ENCODE assay signal across 8 mouse cellular contexts in genomic region chr13:64100186-64100585, GRCm38 (mm10). TPM values are rescaled to one million over a fixed set of nuclear protein-coding genes. Genes with fewer than 3 reads are reported as not detected.
DNase-seq lines count a peak whose midpoint lies in the region; ATAC-seq and TF ChIP-seq lines count a peak whose summit lies in the region.
"Had no signal": no experiment of that assay in that cellular context is flagged by ENCODE, and none has a peak within 500 bp of the region (broad histone marks: within the 10 kb centered on the region; RNA-seq: fewer than 3 reads in every experiment).

No protein-coding gene starts in this region.

- in situ Hi-C loops in CH12.LX (cut with MboI; ENCODE audit: low pct_ligation_motif_present, low pct_unique_long_range_greater_than_20kb, low sequenced_read_pairs): no loop called here

- TF ChIP-seq RAD21 in CH12.LX (IDR thresholded peaks at IDR 0.05; ENCODE audit: low read depth, low read length): peak; percentile 34

- no peaks in the 10 kb centered on the region for H3K9me3 ChIP-seq in CH12.LX (replicated peaks; ENCODE audit: low read length)

- no peaks in the 10 kb centered on the region for H3K4me1 ChIP-seq in kidney, adult 2 months (ENCODE audit: control insufficient read depth, insufficient read depth, low read length)
- H3K4me1 ChIP-seq in CH12.LX (ENCODE audit: control insufficient read depth in 1 of 2, insufficient read depth in 2 of 2): no peaks in the 10 kb centered on the region

- peak; percentile 48 for TF ChIP-seq CTCF in kidney, adult 2 months (conservative IDR thresholded peaks at IDR 0.05; ENCODE audit: insufficient read depth, insufficient read length, low read depth, low read length)
- TF ChIP-seq CTCF in CH12.LX (conservative IDR thresholded peaks at IDR 0.05 in 1 of 2, IDR thresholded peaks at IDR 0.05 in 1 of 2; ENCODE audit: low read depth in 2 of 2, low read length in 2 of 2): peak; percentile 69 to 92

- H3K4me3 ChIP-seq in kidney, adult 2 months (ENCODE audit: insufficient read depth, low read depth, low read length): no peak overlapping the region
- no peak overlapping the region for H3K4me3 ChIP-seq in CH12.LX (replicated peaks in 1 of 3; ENCODE audit: low read depth in 2 of 3, low read length in 2 of 3, poor library complexity in 1 of 3)
- H3K4me3 ChIP-seq: erythroblast, embryonic 14.5 days had no signal

- dilution Hi-C loops in CH12.LX (cut with MboI; ENCODE audit: extremely low pct_ligation_motif_present, extremely low pct_unique_long_range_greater_than_20kb, low sequenced_read_pairs): no loop called here

- no peaks in the 10 kb centered on the region for H3K27me3 ChIP-seq in kidney, adult 2 months (replicated peaks; ENCODE audit: control insufficient read depth, insufficient read depth, low read length)
- H3K27me3 ChIP-seq in CH12.LX (replicated peaks): no peaks in the 10 kb centered on the region

- TF ChIP-seq POLR2A in kidney, adult 2 months (IDR thresholded peaks at IDR 0.05; ENCODE audit: low read depth, low read length): no peak
- no peak for TF ChIP-seq POLR2A in CH12.LX (IDR thresholded peaks at IDR 0.05; ENCODE audit: low read depth, low read length)

- 66% methylated on average over 3 of the region's 3 CpGs for WGBS in kidney, adult 2 months

- no peak overlapping the region for H3K27ac ChIP-seq in kidney, adult 2 months (ENCODE audit: insufficient read depth, low read depth, low read length)
- H3K27ac ChIP-seq in CH12.LX (ENCODE audit: insufficient read depth, low read depth): no peak overlapping the region

- H3K36me3 ChIP-seq in kidney, adult 2 months (ENCODE audit: control insufficient read depth, insufficient read depth, low read length): peaks cover 1% of the 10 kb centered on the region
- peaks cover 10 to 48% of the 10 kb centered on the region in 2 experiments for H3K36me3 ChIP-seq in CH12.LX (replicated peaks in 1 of 2; ENCODE audit: control insufficient read depth in 1 of 2, insufficient read depth in 1 of 2, low read length in 1 of 2)

- TF ChIP-seq EP300 in CH12.LX (IDR thresholded peaks at IDR 0.05; ENCODE audit: low read length): no peak

- peak; percentile 79 for ATAC-seq in granulocyte monocyte progenitor cell, adult 5-6 weeks (replicated peaks; ENCODE audit: poor library complexity, severe bottlenecking)

- H3K79me2 ChIP-seq in CH12.LX (replicated peaks; ENCODE audit: control insufficient read depth, extremely low read depth, insufficient read depth, poor library complexity, severe bottlenecking): no peaks in the 10 kb centered on the region

- peak; percentile 57 for DNase-seq in kidney, adult 2 months
- no peak for DNase-seq in kidney, adult 11 months
- peak; percentile 33 for DNase-seq in CH12.LX (ENCODE audit: extremely low read depth)
- peak; percentile 13 for DNase-seq in T-cell, adult 2 months (ENCODE audit: low spot score)
- DNase-seq in layer of hippocampus, postnatal 14 days (ENCODE audit: low spot score in 2 of 2): peak; percentile 24 to 51
- DNase-seq in neural tube, embryonic 10.5 days (ENCODE audit: extremely low spot score, low spot score): peak; percentile 29

- no peak overlapping the region for H3K9ac ChIP-seq in CH12.LX (ENCODE audit: insufficient read depth, low read depth)

- H3K4me2 ChIP-seq in CH12.LX (ENCODE audit: insufficient read depth, low read depth, poor library complexity, severe bottlenecking): no peak overlapping the region

TF ChIP-seq in CH12.LX, 34 proteins besides CTCF, POLR2A, EP300 and RAD21:
- TF ChIP-seq SMC3 (IDR thresholded peaks at IDR 0.05; ENCODE audit: low read depth, low read length): peak; percentile 41
- no peak for TF ChIP-seq CHD1 (IDR thresholded peaks at IDR 0.05; ENCODE audit: low read depth, low read length)
- TF ChIP-seq MAFK (IDR thresholded peaks at IDR 0.05; ENCODE audit: insufficient replicate concordance, low read length): no peak
- TF ChIP-seq ZKSCAN1 (IDR thresholded peaks at IDR 0.05; ENCODE audit: borderline replicate concordance, low read depth, low read length): no peak
- no peak for TF ChIP-seq CHD2 (IDR thresholded peaks at IDR 0.05; ENCODE audit: low read length)
- TF ChIP-seq NELFE (IDR thresholded peaks at IDR 0.05; ENCODE audit: low read depth, low read length): no peak
- no peak for TF ChIP-seq KAT2A (IDR thresholded peaks at IDR 0.05; ENCODE audit: insufficient replicate concordance, low read length)

RNA-seq across cellular contexts. Expression of gene Hsd17b3, which starts 11.2 kb away (rescaled TPM):
- polyA plus RNA-seq in kidney, adult 2 months (2012; rRNA removed): not detected in 2 replicates
- total RNA-seq in CH12.LX (2012; rRNA removed) (not detected in 2 replicates), CH12.LX (2014; rRNA removed) (not detected in 2 replicates)
- not detected in 2 replicates for polyA plus RNA-seq in CH12.LX (2012; ENCODE audit: insufficient read length, low read depth)
- not detected in 2 replicates for total RNA-seq in granulocyte monocyte progenitor cell, adult 5-6 weeks (2014; fragmentation: Nextera tagmentation)
- not detected in 2 replicates for total RNA-seq in granulocyte monocyte progenitor cell, adult 5-6 weeks (2017)
- not detected for total RNA-seq in layer of hippocampus, postnatal 14 days (2021)
- polyA plus RNA-seq: erythroblast, embryonic 14.5 days had no signal

RNA-seq across cellular contexts. Expression of gene Slc35d2, which starts 29.0 kb away (rescaled TPM):
- 10.9 and 13.8 TPM in 2 replicates for polyA plus RNA-seq in kidney, adult 2 months (2012; rRNA removed)
- total RNA-seq in CH12.LX (2012; rRNA removed) (9.2 and 10.3 TPM in 2 replicates), CH12.LX (2014; rRNA removed) (15.4 and 19.4 TPM in 2 replicates)
- 16.9 and 17.2 TPM in 2 replicates for polyA plus RNA-seq in CH12.LX (2012; ENCODE audit: insufficient read length, low read depth)
- 1.6 TPM in 1 of 2 replicates, not detected in the other for total RNA-seq in granulocyte monocyte progenitor cell, adult 5-6 weeks (2014; fragmentation: Nextera tagmentation)
- 5.8 and 6.7 TPM in 2 replicates for total RNA-seq in granulocyte monocyte progenitor cell, adult 5-6 weeks (2017)
- under 1 TPM; 0.74 to 0.85 TPM for total RNA-seq in layer of hippocampus, postnatal 14 days (2021)

RNA-seq across cellular contexts. Expression of gene Zfp367, which starts 52.8 kb away (rescaled TPM):
- polyA plus RNA-seq in kidney, adult 2 months (2012; rRNA removed): 12.2 and 15.5 TPM in 2 replicates
- total RNA-seq in CH12.LX (2012; rRNA removed) (12.6 and 17.0 TPM in 2 replicates), CH12.LX (2014; rRNA removed) (33.7 and 39.2 TPM in 2 replicates)
- 17.3 and 23.8 TPM in 2 replicates for polyA plus RNA-seq in CH12.LX (2012; ENCODE audit: insufficient read length, low read depth)
- 23.9 and 35.8 TPM in 2 replicates for total RNA-seq in granulocyte monocyte progenitor cell, adult 5-6 weeks (2014; fragmentation: Nextera tagmentation)
- 45.3 and 50.9 TPM in 2 replicates for total RNA-seq in granulocyte monocyte progenitor cell, adult 5-6 weeks (2017)
- 10 to 100 TPM in 1 of 2 experiments, 1 to 10 TPM in 1; 9.7 to 10.2 TPM for total RNA-seq in layer of hippocampus, postnatal 14 days (2021)
